Mouse (Mus musculus) frontal cortex, adult (tissue): ENCODE measurements around the gene Syne3.

ENCODE experiments used
- ATAC-seq: cut with Nextera tagmentation; 2 replicates; pipeline ENCODE4 v1.9.2; 2017; ENCODE audit warnings: mild to moderate bottlenecking, moderate library complexity, mixed read lengths; ENCODE audit not compliant: low TSS enrichment

Syne3 gene

DNA sequence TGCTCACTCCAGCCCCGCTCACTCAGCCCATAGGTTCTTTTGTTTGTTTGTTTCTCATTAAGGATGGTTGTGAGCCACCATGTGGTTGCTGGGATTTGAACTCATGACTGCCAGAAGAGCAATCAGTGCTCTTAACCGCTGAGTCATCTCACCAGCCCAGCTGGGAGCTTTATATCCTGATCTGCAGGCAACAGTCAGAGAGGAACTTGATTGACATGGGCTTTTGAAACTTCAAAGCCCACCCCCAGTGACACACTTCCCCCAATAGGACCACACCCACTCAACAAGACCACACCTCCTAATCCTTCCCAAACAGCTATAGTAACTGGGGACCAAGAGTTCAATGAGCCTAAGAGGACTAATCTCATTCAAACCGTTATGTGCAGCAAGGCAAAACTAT lies 85.1 kb downstream of the Syne3 start:
- ATAC-seq, result no peak

DNA sequence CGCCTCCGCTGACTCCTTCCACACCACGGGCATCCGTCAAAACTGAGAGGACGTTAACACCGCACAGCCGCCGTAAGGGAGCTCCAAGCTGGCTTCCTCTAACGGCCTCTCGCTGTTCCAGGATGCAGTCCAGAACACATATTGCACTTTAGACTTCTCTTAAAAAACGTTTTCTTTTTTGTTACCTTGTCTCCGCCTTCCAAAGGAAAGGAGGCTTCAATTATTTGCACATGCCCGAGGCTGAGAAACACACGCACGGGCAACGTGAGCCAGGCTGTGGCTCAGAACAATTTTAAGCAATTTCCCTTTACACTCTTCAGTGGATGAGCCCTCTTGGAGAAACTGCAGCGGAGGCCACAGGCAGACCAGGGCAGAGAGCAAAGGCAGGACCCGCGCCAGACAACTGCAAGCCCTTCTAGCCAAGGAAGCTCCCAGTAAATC lies 85.6 kb downstream of the Syne3 start:
- ATAC-seq, result no peak

DNA sequence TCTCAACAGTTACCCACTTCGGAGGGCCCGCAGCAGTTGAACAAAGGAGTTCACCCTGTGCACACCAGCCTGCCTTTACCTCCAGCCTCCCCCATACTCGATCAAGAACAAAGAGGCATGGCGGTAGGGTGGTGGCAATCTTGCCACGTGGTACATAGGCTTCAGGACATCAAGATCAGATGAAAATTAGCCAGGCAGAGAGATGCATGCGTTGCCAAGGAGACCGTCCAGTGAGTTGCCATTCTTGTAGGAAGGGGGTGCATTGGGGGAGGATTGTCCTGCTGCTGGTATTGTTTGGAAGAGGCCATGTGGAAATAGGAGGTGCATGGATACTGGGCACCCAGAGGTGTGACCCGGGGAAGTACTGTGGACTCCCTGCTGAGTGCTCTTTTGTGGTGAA lies 87.0 kb downstream of the Syne3 start:
- no peak for ATAC-seq

DNA sequence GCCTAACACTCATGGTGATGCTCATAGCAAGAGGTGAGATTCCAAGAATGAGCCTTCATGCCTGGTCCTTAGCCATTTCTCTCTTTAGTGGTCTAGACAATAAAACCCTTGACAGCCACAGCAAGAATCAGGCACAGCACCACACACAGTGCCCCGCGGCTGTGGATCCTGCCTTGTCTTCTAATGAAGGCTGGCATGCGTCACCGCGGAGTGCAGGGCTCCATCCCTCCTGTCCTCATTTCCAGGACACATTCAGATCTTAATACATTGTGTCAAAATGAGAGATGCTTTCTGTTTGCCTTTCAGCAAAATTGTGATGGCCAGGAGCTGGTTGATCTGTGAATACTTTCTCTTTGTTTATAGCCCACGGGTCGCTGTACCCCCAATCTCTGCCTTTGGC lies 88.5 kb downstream of the Syne3 start:
- no peak for ATAC-seq

DNA sequence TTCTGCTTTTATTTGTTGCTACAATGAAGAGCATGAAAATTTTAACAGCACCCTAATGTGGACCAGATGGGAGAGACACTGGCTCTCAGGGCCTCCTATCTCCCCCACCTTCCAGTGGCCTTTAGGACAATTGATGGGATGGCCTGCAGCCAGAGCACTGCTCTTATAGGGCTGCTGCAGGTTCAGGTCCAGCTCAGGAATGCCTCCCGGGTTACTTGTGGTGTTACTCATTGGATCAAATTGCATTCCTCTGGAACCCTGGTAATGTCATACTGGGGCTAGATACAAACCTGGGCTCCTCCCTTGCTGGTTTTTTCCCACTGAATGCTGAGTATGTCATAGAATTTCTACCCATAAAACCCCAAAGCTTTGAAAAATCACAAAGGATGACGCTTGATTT lies 90.4 kb downstream of the Syne3 start:
- no peak for ATAC-seq

DNA sequence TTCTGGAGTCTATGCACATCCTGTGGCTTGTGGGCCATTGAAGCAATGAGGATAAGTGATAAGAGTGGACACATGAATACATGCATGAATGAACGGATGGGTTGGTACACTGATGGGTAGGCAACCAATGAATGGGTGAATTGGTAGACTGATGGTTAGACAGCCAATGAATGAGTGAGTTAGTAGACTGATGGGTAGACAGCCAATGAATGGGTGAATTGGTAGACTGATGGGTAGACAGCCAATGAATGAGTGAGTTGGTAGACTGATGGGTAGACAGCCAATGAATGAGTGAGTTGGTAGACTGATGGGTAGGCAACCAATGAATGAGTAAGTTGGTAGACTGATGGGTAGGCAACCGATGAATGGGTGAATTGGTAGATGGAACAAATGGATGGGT lies 91.7 kb downstream of the Syne3 start:
- ATAC-seq, result no peak

DNA sequence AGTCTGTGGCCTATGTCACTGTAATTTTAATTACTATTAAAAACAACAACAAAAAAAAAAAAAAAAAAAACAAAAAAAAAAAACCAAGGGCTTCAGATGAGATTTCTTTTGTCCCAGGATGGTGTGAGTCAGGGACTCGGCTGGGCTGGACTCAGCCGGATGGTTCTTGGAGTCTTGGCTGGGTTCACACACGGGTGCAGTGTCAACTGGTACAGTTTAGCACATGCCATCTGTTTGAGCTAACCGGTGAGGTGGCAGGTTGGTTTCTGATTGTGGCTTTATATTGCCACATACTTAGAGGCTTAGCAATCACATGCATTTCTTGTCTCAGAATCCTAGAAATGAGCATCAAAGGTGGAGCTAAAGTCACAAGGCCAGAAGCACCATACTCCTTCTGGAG lies 92.3 kb downstream of the Syne3 start:
- ATAC-seq, result no peak

DNA sequence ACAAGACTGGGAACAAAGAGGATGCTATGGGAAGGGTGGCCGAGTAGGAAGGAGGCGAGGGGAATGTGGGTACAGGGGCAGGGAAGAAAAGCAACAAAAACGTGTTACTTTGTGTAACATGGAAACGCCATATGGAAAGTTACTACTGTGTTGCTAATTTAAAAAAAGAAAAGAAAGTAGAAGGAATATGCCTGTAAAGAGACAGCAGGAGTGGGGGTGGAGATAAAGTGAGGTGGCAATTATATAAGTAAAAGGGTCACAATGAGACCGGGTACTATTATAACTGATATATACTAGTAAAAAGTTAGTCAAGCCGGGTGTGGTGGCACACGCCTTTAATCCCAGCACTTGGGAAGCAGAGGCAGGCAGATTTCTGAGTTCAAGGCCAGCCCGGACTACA lies 92.8 kb downstream of the Syne3 start:
- peak; percentile 14; the same call in 1 of the 2 replicates for ATAC-seq

DNA sequence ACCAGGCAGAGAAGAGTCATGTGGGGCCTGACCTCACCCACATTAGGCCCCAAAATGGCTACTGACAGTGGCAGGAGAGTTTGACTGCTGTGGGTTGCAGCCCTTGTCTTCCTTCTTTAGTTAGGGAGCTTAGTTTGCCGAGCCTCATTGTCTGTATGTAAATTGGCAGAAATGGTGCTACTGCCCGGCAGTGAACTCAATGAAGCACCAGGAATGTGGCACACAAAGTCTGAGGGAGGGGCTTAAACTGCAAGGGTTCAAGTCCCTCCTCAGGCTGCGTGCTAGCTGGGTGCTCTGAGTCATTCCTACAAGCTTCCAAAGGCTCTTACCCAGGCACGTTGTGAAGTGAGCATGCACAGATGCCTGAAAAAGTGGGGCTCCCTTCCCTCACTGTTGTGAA lies 93.9 kb downstream of the Syne3 start:
- no peak for ATAC-seq

DNA sequence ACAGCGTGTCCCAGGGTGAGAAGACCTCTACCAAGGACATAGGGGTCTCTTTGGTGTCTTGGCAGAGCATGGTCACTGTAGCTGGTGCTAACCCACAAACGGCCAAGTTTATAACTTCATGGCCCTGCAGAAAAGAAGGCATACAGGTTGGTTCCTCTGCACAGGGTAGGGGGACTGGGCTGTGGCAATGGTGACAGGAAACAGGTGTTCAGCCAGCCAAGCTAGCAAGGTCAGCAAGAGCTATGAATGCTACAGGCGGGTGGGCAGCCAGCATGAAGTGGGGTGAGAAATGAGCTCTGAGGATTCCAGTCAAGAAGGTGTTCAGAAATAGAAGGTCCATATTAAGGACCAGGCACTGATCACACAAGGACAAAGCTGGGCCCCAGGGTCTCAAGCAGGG lies 96.6 kb downstream of the Syne3 start:
- ATAC-seq, result no peak

DNA sequence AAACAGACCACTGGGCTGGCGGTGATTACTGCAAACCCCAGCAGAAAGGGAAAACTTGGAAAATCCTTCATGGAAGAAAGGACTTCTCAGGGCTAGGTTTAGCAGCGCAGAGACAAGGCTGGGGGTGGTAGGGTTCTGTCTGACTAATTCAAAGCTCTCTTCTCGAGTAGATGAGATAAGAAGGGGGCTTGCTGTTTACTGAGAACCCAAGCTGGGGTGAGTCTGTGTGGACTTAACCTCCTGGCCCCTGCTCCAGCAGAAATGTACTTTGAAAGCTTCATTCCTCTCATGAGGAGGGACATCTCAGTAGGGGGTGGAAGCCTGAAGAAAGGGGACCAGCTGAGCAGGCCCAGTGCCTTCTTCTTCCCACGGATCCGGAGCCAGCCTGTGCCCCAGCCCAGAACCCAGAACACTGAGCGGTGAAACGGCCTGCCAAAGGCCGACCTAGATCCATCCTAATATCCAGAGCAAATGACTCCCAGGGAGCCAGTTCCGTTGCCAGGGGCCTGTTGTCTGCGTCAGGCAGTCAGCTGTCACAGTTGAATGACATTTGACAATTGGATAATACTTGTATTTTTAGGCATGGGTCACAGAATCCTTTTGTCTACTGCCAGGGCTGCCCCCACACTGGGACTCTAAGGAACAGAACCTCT lies 97.2 kb downstream of the Syne3 start:
- peak; percentile 79 for ATAC-seq

DNA sequence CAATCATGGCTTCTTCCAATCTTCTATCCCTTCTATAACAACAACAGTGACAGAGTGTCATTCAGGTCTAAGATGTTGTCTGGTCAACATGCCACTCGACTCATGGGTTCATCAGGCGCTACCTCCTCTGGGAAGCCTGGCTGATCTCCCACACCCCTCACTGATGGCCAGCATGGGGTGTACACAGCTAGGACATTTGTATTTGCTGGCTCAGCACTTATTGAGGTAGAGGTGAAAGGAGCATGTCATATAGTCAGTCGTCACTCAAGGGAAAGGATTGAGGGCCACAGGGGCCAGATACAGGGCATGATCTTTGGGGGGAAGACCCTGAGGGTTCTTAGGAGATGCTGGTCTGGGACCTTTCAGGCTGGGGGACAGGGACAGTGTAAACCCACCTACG lies 99.9 kb downstream of the Syne3 start:
- ATAC-seq, result no peak

DNA sequence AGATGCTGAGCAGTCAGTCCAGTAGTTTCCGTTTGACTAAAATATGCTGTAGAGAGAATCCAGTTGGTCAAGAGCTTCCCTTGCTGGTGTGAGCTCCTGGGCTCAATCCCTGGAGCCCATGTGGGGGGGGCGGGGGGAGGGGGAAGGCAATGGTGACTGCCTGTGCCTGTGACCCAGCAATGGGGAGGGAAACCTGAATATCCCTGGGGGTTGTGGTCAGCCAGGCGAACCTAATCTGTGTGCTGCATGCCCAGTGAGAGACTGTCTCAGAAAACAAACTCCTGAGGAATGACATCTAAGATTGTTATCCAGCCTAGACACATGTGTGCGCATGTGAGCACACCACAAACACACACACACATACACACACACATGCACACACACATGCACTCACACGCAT lies 100.6 kb downstream of the Syne3 start:
- ATAC-seq, result no peak

DNA sequence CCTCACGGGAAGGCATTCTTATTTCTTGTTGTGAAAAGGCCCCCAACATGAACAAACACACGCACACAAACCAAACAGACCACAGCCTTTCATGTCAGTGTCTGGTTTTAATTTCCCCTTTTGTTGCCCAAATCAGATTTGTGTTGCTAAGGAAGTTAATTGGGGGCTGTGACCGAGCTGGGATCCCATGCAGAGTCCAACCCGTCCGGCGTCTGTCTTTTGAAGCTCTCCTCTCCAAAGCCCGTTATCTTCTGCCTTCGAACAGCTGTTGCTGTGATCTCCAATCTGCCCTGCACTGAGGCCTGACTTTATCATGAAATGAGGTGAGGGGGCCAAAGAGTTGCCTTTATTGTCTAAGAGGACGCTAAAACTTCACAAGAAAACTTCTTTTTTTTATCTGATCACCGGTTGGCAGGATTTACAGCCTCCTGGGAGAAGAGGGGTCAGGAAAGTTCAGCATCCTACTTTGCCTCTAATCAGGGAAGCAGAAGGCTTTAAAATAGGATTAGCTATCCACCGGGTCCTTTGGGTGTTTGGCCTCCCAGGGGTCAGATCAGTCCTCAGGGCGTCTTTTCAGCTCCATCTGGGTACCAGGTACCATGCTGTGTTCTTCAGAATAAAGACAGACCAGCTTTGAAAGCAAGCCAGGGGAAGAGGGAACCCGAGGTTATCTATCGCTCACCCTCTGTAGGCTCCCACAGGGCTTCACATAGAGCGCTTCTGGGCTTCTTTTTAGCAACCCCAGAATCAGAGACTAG lies 101.4 kb downstream of the Syne3 start:
- ATAC-seq, result no peak

DNA sequence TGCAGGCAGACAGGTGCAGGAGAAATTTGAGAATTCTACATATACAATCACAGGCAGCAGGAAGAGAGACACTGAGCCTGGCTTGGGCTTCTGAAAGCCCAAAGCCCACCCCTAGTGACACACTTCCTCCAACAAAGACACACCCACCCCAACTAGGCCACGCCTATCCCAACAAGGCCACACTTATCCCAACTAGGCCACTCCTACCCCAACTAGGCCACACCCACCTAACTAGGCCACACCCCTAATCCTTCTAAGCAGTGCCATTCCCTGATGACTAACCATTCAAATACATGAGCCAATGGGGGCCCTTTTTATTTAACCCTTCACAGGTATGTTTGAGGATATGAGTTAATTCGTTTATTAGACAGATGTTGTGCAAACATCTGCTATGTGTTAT lies 102.5 kb downstream of the Syne3 start:
- no peak for ATAC-seq

DNA sequence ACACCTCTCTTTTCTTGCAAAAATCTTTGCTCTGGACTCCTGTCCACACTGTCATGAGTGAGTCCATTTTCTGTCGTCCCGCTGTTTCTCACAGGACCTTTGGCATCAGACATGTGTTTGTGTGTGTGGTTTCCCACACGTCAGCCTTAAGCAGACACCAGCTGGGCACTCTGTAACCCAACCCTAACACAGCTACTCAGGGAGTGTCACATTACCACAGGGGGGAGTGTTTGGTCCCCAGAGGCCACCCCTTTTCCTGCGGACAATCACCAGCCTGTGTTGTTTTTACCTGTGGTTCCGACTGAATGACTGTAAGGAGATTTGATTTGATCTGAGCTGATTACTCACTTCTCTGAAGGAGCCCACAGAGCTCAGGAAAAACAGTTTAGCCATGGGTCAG lies 105.5 kb downstream of the Syne3 start:
- ATAC-seq, result no peak

DNA sequence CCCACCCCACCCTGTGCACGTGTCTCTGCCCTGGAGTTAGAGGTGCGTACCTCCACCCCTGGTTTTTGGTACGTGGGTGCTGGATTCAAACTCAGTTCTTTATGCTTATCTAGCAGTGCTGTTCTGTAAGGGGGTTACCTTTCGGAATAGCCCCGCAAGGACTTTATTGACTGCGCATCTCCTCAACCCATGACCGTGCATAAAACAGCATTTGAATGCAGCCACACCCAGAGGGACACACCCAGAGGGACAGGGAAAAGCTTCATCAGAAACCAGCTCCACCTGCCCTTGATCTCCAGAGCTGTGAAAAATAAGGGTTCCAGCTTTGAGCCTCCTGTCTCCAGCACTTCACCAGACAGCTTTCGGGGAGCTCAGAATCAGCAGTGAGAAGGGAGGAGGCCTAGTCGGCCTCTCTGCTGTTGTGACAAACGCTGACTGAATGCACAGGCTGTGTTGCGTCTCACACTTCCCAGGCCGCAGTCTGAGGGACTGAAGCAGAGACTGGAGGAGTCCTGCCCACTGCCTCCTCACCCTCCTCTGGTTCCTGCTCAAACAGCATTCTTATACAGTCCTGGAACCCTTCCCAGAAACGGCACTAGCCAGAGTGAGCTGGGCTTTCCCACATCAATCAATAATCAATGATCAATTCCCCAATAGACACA lies 107.1 kb downstream of the Syne3 start:
- ATAC-seq, result no peak

DNA sequence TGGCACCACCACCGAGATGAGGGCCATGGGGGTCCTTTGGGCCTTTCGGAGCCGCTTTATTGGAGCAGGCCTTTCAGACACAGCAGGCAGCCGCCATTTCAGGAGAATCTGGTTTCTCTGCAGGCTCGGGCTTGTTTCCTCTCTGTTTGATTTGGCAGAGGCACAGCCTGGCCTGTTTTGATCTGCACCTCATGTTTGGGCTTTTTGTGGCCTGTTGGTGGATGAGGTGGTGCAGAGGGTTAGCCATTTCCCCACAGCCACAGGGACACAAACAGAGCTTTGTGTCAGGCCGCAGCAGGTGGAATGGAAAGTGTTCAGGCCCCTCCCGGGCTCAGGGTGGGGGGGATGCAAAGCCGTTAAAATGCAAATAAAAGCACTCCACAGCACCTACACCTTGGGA lies 108.3 kb downstream of the Syne3 start:
- ATAC-seq, result no peak

DNA sequence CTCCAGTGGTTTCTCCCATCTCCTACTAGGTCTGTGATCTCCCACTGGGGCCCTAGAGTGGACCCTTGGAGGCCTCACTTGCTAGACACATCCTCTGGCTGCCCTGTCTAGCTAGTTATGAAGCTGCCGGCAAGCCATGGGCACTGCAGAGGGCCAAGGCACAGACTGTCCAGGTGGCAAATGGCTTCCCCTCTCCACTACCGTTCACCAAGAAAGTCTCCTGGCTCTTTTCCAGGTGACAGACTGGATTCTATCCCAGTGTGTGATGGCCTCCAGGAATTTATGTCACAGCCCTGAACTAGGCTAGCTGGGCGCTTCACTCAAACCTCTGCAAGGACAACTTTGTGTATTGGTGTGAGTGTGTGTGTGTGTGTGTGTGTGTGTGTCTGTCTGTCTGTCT lies 109.8 kb downstream of the Syne3 start:
- no peak for ATAC-seq

DNA sequence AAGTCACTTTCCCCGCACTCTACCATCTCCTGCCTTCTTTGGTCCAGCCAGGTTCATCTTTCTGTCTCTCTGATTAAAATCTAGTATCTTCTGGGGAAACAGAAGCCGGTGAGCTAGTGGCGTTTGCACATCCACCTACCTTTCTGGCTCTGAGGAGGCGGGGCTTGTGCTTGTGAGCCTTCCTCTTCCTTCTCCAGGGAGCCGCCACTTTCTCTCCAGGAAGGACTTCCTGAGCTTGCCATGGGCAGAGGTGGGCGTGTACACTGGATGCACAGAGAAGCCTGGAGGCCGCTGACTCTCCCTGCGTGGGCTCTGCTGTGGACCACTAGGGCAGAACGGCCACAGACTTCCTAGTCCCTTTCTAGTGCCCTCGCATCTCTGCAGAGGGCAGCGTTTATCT lies 110.4 kb downstream of the Syne3 start:
- peak; percentile 28; the same call in 1 of the 2 replicates for ATAC-seq

DNA sequence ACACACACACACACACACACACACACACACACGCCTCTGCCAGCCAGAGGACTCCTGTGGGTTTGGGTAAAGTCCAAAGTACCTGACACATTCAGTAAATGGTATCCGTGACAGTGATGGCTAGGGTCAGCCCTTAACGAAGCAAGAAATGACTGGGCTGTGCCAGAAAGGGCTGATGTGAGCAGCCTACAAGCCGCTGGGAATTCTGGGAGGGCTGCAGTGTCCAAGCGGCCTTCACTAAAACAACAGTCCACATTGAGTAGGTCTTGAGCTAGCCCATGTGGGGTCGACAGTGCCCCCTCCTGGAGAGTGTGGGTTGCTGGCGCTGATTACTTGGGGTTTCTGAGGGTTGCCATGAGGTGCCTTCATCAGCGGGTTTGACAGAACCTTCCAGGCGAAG lies 110.9 kb downstream of the Syne3 start:
- no peak for ATAC-seq

DNA sequence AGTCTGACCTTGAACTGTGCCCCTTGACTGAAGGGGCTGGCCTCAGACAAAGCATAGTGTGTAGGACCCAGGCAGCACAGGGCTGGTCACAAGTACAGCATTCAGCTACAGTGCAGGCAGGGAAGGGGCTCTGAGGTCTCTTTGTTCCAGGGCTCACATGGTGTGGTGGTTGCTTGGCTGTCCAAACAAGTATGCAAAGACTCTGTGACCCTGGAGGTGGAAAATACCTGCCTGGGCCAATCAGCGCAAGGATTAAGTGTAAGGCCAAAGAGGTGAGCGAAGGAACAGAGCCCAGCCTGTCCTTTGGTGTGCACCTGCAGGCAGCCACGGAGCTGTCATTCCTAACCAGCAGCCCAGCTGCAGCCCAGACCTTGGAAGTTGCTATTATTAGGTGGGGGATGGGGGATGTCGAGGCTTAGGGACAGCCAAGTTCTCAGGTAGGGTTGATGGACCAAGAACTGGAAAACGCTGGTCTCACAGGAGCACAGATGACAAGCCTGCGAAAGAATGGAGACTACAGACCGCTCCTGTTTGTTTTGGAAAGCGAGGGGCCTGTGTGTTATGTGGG lies 112.5 kb downstream of the Syne3 start:
- 0 out of 2 replicates have a peak, but pooled peaks have one; percentile 10 for ATAC-seq

DNA sequence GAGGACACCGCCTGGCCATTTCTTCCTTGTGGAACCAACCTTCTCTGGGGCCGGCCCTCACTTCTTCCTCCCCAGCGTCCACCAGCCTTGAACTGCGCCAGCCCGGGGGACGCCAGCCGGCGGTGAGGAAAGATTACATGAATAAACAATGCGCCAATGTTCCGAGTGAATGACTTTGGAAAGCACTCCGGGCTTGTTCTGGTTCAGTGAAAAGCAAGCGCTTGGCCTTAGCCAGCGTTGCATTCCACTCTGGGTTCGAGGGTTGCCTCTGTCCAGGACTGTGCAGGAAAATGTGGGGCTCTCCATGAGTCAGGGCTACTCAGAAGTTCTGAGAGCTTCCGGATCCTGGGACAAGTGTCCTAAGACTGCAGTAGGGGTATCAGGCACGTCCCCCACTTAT lies 113.0 kb downstream of the Syne3 start:
- ATAC-seq, result peak; percentile 57; the same call in 1 of the 2 replicates
